Mouse (Mus musculus) layer of hippocampus, adult 18-20 months (tissue): Measurements from ENCODE around the gene Sptb. TPM values are rescaled to one million over a fixed set of nuclear protein-coding genes. Genes with fewer than 3 reads are reported as not detected.
A peak's percentile ranks its signal among the peaks of the same experiment; 100 is the strongest.

Source experiments
- DNase-seq, 2 experiments: peaks; one replicate each; pipeline ENCODE4 v3.0.0; 2022; ENCODE audit warnings: low spot score in 2 of 2
- total RNA-seq, 2 experiments: library from RNA; stranded (reverse); gene quantifications; 2 replicates each; pipeline ENCODE4 v1.2.3; 2021

The Sptb gene
- total RNA-seq, 2 experiments from 2014 or later: 138 to 141 TPM

- no peak for DNase-seq
Measured at GRCm38 (mm10) chr12:76547409-76548081, 162.8 kb downstream of the Sptb start.

GRCm38 (mm10) chr12:76546383-76547276, 163.7 kb downstream of the Sptb start:
- peak in 1 of 2 experiments; percentile 49 for DNase-seq

GRCm38 (mm10) chr12:76545786-76546370, 164.5 kb downstream of the Sptb start:
- peak in 1 of 2 experiments; percentile 48 for DNase-seq

- DNase-seq: no peak
Measured at GRCm38 (mm10) chr12:76541879-76542278, 168.5 kb downstream of the Sptb start.

GRCm38 (mm10) chr12:76541475-76541874, 168.9 kb downstream of the Sptb start:
- no peak for DNase-seq

- no peak for DNase-seq
Measured at GRCm38 (mm10) chr12:76540701-76541221, 169.6 kb downstream of the Sptb start.

- no peak for DNase-seq
Measured at GRCm38 (mm10) chr12:76540169-76540568, 170.2 kb downstream of the Sptb start.

- no peak for DNase-seq
Measured at GRCm38 (mm10) chr12:76537434-76537833, 172.9 kb downstream of the Sptb start.

- no peak for DNase-seq
Measured at GRCm38 (mm10) chr12:76536591-76537153, 173.7 kb downstream of the Sptb start.

GRCm38 (mm10) chr12:76535471-76535900, 174.9 kb downstream of the Sptb start:
- DNase-seq: peak in 1 of 2 experiments; percentile 40

- no peak for DNase-seq
Measured at GRCm38 (mm10) chr12:76534641-76535283, 175.6 kb downstream of the Sptb start.

- no peak for DNase-seq
Measured at GRCm38 (mm10) chr12:76534233-76534632, 176.1 kb downstream of the Sptb start.

GRCm38 (mm10) chr12:76533377-76534222, 176.7 kb downstream of the Sptb start:
- DNase-seq: peak in 1 of 2 experiments; percentile 65

GRCm38 (mm10) chr12:76532926-76533376, 177.4 kb downstream of the Sptb start:
- no peak for DNase-seq

- no peak for DNase-seq
Measured at GRCm38 (mm10) chr12:76531986-76532925, 178.1 kb downstream of the Sptb start.

GRCm38 (mm10) chr12:76530580-76531139, 179.7 kb downstream of the Sptb start, which contains the start of gene Plekhg3:
Plekhg3 (plus strand) TSS chr12:76530891.
- DNase-seq: no peak
